Mouse (Mus musculus): Measurements from ENCODE around the gene Olfr935. TPM values are rescaled to one million over a fixed set of nuclear protein-coding genes. Genes with fewer than 3 reads are reported as not detected.

Gene Olfr935
- not detected for total RNA-seq (2023)

GRCm38 (mm10) chr9:38999583-38999982, at the start of gene Olfr935:
Gene Olfr935 (minus strand): TSS chr9:38999683.

GRCm38 (mm10) chr9:39023277-39023676, 23.8 kb upstream of the Olfr935 start, which contains the start of gene Olfr146:
Gene Olfr146 (minus strand): TSS chr9:39023377.

DNA sequence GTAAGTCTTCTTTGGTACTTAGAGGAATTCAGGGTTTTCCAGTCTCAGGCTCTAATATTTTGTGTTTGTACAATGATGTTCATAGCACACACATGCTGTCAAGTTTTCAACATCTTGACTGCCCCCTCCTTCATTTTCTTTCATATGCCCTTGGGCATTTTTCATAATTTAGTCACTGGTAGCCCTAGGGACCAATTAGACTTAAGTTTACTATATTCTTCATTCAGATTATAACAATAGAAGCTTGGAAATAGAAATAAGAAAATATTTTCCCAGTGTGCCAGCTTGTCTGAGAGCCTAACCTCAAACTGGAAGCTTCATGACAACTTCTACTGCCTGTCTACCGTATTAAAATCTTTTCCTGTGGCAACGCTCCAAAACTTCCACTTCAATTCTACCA, 11.3 kb downstream of the Olfr935 start, which contains the start of gene Olfr934:
Gene Olfr934, minus strand, starts transcription at position 101 of the 400 bp plus-strand sequence.

GRCm38 (mm10) chr9:38972013-38972412, 27.5 kb downstream of the Olfr935 start, which contains the start of gene Olfr933:
Gene Olfr933 (plus strand): TSS chr9:38972313.

Other genes starting within 250 kb of the Olfr935 start
- under 1 TPM; 0.09 to 0.15 TPM for gene Olfr920, start 247.4 kb downstream of the Olfr935 start, total RNA-seq (2023)
- not detected for gene Olfr921, start 226.6 kb downstream of the Olfr935 start, total RNA-seq (2023)
- not detected for gene Olfr922, start 185.1 kb downstream of the Olfr935 start, total RNA-seq (2023)
- gene Olfr923, start 173.1 kb downstream of the Olfr935 start, total RNA-seq (2023) = not detected
- not detected for gene Olfr924, start 155.2 kb downstream of the Olfr935 start, total RNA-seq (2023)
- not detected for gene Olfr26, start 144.6 kb downstream of the Olfr935 start, total RNA-seq (2023)
- not detected for gene Olfr926, start 122.6 kb downstream of the Olfr935 start, total RNA-seq (2023)
- not detected for gene Olfr930, start 69.9 kb downstream of the Olfr935 start, total RNA-seq (2023)
- not detected for gene Olfr933, start 27.4 kb downstream of the Olfr935 start, total RNA-seq (2023)
- not detected for gene Olfr934, start 11.4 kb downstream of the Olfr935 start, total RNA-seq (2023)
- not detected for gene Olfr146, start 23.7 kb upstream of the Olfr935 start, total RNA-seq (2023)
- not detected for gene Olfr937, start 65.3 kb upstream of the Olfr935 start, total RNA-seq (2023)
- gene Olfr938, start 79.2 kb upstream of the Olfr935 start, total RNA-seq (2023) = not detected
- gene Olfr27, start 128.4 kb upstream of the Olfr935 start, total RNA-seq (2023) = not detected
- gene Olfr943, start 166.6 kb upstream of the Olfr935 start, total RNA-seq (2023) = not detected
- not detected for gene Olfr944, start 202.2 kb upstream of the Olfr935 start, total RNA-seq (2023)